Mouse (Mus musculus) small intestine, adult 2 months (tissue): ENCODE results near the gene Foxp1.

Source experiments
- CTCF ChIP-seq: fragments of 200-500 bp; IDR thresholded peaks from 2 replicates; pipeline ENCODE4 v1.5.1; 2012; ENCODE audit warnings: low read depth, mild to moderate bottlenecking, control low read depth, inconsistent platforms, low read length, moderate library complexity, mixed read lengths; ENCODE audit not compliant: insufficient replicate concordance, insufficient read length; ENCODE audit errors: extremely low read depth
- POLR2A ChIP-seq: fragments of 200-500 bp; IDR thresholded peaks from 2 replicates; pipeline ENCODE4 v1.6.1; 2012; ENCODE audit warnings: low read depth, mild to moderate bottlenecking, control low read depth, inconsistent platforms, low read length, moderate library complexity

- no peak for TF ChIP-seq POLR2A
- TF ChIP-seq CTCF: no peak
These were observed 304.7 kb downstream of the Foxp1 start for GRCm38 (mm10) chr6:99217846-99218245.
